Mouse (Mus musculus) urinary bladder, postnatal 0 days (tissue): ENCODE data around the gene Shox2. TPM values are rescaled to one million over a fixed set of nuclear protein-coding genes. Genes with fewer than 3 reads are reported as not detected.

Experiments used
- polyA plus RNA-seq: library from polyadenylated mRNA; unstranded; fragments of >200 nt; fragmentation: Nextera tagmentation; extraction: Ambion mirVana; gene quantifications from 2 replicates; pipeline ENCODE4 v1.2.1, GENCODE M21; 2015

The Shox2 gene
- not detected in 2 replicates for polyA plus RNA-seq

DNA sequence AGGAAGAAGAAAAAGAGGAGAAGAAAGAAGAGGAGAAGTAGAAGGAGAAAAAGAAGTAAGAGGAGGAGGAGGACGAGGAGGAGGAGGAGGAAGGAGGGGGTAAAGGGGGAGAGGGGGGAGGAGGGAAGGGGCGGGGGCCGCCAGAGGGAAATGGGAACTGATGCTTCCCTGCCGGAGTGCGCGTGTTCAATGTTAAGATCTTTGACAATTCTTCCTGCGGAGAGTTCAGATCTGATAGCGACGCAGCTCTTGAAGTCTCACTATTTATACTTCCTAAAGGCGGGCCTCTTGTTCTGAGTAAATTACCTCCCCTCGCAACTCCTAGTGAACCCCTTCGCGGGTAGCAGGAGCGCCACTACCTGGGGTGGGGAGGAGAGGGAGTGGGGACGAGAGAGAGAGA is at the start of gene Shox2:
Shox2 (minus strand) TSS at position 66 of the 400 bp plus-strand sequence.

DNA sequence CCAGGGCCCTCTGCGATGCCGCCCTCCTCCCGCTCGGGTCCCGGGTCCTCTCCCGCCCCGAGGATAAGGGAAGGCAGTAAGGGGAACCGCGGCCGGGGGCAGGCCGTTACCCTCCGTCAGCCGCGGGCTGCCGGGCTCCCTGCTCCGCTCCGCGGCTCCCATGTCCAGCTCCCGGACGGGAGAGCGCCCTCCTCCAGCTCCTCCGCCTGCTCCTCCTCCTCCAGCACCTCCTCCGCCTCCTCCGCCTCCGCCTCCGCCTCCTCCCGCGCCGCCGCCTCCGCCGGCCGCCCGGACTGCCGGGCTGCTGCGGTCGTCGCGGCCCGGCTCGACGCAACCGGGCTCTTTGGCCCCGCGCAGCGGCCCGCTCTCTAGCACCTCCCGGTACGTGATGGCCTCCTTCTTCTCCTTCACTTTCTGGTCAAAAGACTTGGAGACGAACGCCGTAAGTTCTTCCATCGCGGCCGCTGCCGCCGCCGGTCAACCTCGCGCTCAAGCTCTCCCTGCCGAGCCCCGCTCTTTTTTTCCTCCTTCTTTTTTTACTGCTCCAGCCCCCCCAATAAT is 390 bp downstream of the Shox2 start, which contains the start of gene Rsrc1:
Rsrc1 (plus strand) TSS at position 290 of the 561 bp plus-strand sequence.

Other genes with a start within 250 kb of the Shox2 start
- gene Rsrc1, start 381 bp downstream of the Shox2 start, polyA plus RNA-seq: 14.7 and 17.7 TPM in 2 replicates